Mouse (Mus musculus) midbrain, embryonic 16.5 days (tissue): ENCODE data around the gene Mapkapk3. TPM values are rescaled to one million over a fixed set of nuclear protein-coding genes. Genes with fewer than 3 reads are reported as not detected.

Experiments used
- ATAC-seq: fragments of 200-750 bp; cut with Nextera tagmentation; 2 replicates; pipeline ENCODE4 v1.8.0; 2017; ENCODE audit warnings: moderate TSS enrichment
- H3K27ac ChIP-seq: fragments of 300-500 bp; sonication (generic); 2 replicates; pipeline ENCODE4 v1.5.1; 2014; ENCODE audit warnings: mild to moderate bottlenecking, low read length, mixed read lengths
- H3K27me3 ChIP-seq: fragments of 300-500 bp; sonication (generic); 2 replicates; pipeline ENCODE4 v1.6.1; 2014; ENCODE audit warnings: low read depth, low read length, mixed read lengths; ENCODE audit not compliant: control insufficient read depth, insufficient read depth
- H3K36me3 ChIP-seq: fragments of 300-500 bp; sonication (generic); 2 replicates; pipeline ENCODE4 v1.6.1; 2014; ENCODE audit warnings: mild to moderate bottlenecking, low read length, moderate library complexity, mixed read lengths; ENCODE audit not compliant: control insufficient read depth, insufficient read depth
- H3K4me1 ChIP-seq: fragments of 300-500 bp; sonication (generic); 2 replicates; pipeline ENCODE4 v1.6.1; 2014; ENCODE audit warnings: mild to moderate bottlenecking, low read length, mixed read lengths; ENCODE audit not compliant: control insufficient read depth, insufficient read depth
- H3K4me2 ChIP-seq: fragments of 300-500 bp; sonication (generic); 2 replicates; pipeline ENCODE4 v1.6.1; 2014; ENCODE audit warnings: mild to moderate bottlenecking, low read length, mixed read lengths
- H3K4me3 ChIP-seq: fragments of 300-500 bp; sonication (generic); 2 replicates; pipeline ENCODE4 v1.5.1; 2014; ENCODE audit warnings: low read depth, mild to moderate bottlenecking, low read length, moderate library complexity, mixed read lengths
- H3K9ac ChIP-seq: fragments of 300-500 bp; sonication (generic); 2 replicates; pipeline ENCODE4 v1.6.1; 2014; ENCODE audit warnings: low read depth, low read length, mixed read lengths
- H3K9me3 ChIP-seq: fragments of 300-500 bp; sonication (generic); replicated peaks from 2 replicates; pipeline ENCODE4 v1.6.1; 2014; ENCODE audit warnings: mild to moderate bottlenecking, low read length, mixed read lengths; ENCODE audit not compliant: control insufficient read depth, poor library complexity, severe bottlenecking
- WGBS: fragments of 180-500 bp; shearing (Covaris S2); extraction: QIAGEN DNeasy Blood & Tissue Kit; methylation state at CpG from one replicate; pipeline ENCODE4 v1.1.7; 2014; 5-methylcytosine and 5-hydroxymethylcytosine counted together
- polyA plus RNA-seq: library from polyadenylated mRNA; unstranded; fragments of >200 nt; fragmentation: Nextera tagmentation; extraction: Ambion mirVana; gene quantifications from 2 replicates; pipeline ENCODE4 v1.2.1, GENCODE M21; 2015

Mapkapk3 gene
- polyA plus RNA-seq, 1 experiment from 2014 or later: 1.9 TPM

DNA sequence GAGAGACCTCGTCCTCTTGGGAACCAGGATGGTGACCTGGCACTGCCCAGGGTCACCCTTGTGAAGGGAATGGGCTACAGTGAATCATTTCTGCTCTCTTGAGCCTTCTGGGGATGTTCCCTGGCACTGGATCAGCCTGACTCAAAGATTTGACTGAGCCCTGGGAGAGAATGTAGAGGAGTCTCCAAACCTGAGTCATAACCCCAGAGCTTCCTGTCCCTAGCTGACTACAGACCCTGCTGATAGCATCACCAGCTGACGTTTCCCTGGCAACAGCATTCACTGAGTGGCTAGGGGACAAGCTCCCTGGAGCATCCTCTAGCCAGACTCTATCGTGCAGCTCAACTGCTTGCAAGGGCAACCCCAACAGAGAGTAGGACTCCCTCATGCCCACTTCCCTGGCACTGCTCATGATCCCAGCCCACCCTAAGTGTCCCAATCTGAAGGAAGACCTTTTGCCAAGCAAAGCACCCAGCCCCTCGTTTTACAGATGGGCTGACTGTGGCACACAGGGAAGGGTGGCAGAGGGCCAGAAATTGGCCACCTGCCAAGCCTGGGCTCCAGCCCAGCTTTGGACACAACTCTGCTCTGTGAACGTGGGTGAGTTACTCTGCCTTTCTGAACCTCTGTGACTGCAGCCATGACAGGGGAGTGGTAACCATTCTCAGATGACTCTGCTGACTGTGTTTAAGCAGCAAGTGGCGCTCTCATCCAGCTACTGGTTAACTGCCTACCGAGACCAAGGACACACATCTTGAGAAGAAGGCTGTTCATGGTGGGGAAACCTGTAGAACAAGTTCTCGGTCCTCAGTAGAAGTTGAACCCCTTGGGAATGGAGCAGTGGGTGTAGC lies 10.9 kb downstream of the Mapkapk3 start:
- Histone ChIP-seq H3K9ac (no peak overlapping the region), H3K4me3 (no peak overlapping the region), H3K27me3 (no peaks in the 10 kb centered on the region), H3K36me3 (no peaks in the 10 kb centered on the region), H3K27ac (no peak overlapping the region), H3K4me1 (peaks cover 9% of the 10 kb centered on the region; the same call in 1 of the 2 replicates), H3K9me3 (no peaks in the 10 kb centered on the region), H3K4me2 (no peak overlapping the region)
- WGBS: 53% methylated on average over 8 of the region's 8 CpGs
- peak; percentile 48; the same call in 1 of the 2 replicates for ATAC-seq

DNA sequence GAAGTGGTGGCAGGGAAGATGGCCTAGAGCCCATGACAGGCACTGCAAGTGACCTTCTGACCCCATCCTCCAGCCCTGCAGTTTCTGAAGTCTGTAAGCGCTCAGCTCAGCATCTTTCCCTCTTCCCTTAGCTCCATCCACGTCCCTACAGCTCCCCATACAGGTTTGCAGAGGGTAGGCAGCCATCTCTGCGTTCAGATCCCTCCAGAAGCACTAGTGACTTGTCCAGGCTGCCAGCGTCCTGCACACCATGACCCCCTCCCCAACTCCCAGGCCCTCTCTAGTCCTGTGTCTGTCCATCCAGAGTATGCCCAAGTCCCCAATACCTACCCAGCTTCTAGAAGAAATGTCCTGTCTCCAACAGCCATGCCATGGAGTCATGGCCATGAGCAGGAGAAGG lies 11.6 kb downstream of the Mapkapk3 start:
- Histone ChIP-seq H3K36me3 (no peaks in the 10 kb centered on the region), H3K9ac (no peak overlapping the region), H3K27ac (no peak overlapping the region), H3K4me3 (no peak overlapping the region), H3K4me2 (no peak overlapping the region), H3K27me3 (no peaks in the 10 kb centered on the region), H3K9me3 (no peaks in the 10 kb centered on the region), H3K4me1 (peaks cover 9% of the 10 kb centered on the region; the same call in 1 of the 2 replicates)
- no peak for ATAC-seq
- 48% methylated on average over 4 of the region's 4 CpGs for WGBS

DNA sequence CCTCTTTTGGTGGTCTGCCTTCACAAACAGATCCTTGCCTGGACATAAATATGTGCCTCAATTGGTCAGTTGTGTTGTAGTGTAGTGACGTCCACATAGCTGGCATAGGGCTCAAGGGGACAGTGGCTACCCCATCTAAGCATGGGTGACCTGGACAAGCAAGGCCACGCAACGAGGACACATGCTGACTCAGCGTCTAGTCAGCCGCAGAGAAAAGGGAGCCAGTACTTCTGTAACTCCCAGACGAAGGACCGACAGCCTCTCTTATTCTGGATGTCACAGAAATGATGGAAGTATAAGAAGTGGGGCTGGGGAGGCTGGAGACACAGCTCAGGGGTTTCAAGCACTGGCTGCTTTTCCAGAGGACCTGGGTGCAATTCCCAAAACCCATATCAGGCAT lies 12.1 kb downstream of the Mapkapk3 start:
- 84% methylated on average over 7 of the region's 7 CpGs for WGBS
- H3K4me2 ChIP-seq: no peak overlapping the region
- no peaks in the 10 kb centered on the region for H3K9me3 ChIP-seq
- no peak for ATAC-seq
- no peak overlapping the region for H3K4me3 ChIP-seq
- peaks cover 9% of the 10 kb centered on the region; the same call in 1 of the 2 replicates for H3K4me1 ChIP-seq
- no peak overlapping the region for H3K9ac ChIP-seq
- no peaks in the 10 kb centered on the region for H3K36me3 ChIP-seq
- no peaks in the 10 kb centered on the region for H3K27me3 ChIP-seq
- no peak overlapping the region for H3K27ac ChIP-seq

DNA sequence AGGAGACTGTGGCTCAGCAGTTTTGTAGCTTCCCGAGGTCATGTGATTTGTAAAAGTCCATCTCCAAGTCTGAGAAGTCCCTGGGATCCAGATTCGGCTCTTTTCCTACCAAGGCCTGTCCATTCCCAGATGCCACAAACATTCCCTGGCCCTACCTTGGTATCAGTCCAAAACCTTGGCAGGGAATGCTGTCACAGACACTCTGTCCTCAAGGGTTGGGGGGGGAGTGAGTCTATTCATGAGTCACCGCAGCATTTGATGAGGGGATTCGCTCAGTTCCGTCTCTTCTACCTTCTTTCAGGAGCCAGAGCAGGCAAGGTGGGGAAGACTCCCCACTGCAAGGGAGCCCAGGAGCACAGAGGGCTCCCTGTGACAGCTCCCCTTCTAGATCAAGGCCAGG lies 14.0 kb downstream of the Mapkapk3 start:
- no peak overlapping the region for H3K9ac ChIP-seq
- no peak overlapping the region for H3K4me2 ChIP-seq
- H3K9me3 ChIP-seq: no peaks in the 10 kb centered on the region
- H3K27me3 ChIP-seq: no peaks in the 10 kb centered on the region
- WGBS: 83% methylated on average over 5 of the region's 5 CpGs
- ATAC-seq: no peak
- H3K27ac ChIP-seq: no peak overlapping the region
- no peaks in the 10 kb centered on the region for H3K36me3 ChIP-seq
- H3K4me1 ChIP-seq: peaks cover 9% of the 10 kb centered on the region; the same call in 1 of the 2 replicates
- H3K4me3 ChIP-seq: no peak overlapping the region

DNA sequence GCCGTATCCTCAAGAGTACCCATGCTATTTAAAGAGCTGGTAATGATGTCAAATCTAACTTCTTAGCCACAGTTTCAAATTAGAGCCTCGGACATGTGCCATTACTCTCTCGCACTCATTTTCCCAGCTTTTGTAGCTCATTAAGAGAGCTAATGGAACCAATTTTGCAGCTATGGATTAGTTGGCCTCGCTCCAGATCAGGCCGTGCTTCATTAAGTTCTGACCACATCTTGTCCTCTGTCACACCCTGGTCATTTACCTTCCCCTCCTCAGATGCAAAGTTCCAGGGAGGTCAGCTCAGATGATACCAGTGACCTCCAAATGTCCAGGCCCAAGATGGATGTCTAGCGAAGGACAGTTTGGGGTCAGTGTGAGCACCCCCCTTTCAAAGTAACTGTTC lies 14.9 kb downstream of the Mapkapk3 start:
- no peaks in the 10 kb centered on the region for H3K36me3 ChIP-seq
- no peak overlapping the region for H3K9ac ChIP-seq
- H3K4me1 ChIP-seq: peaks cover 9% of the 10 kb centered on the region; the same call in 1 of the 2 replicates
- no peak overlapping the region for H3K4me3 ChIP-seq
- 76% methylated on average over 6 of the region's 6 CpGs for WGBS
- no peak overlapping the region for H3K27ac ChIP-seq
- no peaks in the 10 kb centered on the region for H3K9me3 ChIP-seq
- no peak for ATAC-seq
- no peak overlapping the region for H3K4me2 ChIP-seq
- H3K27me3 ChIP-seq: no peaks in the 10 kb centered on the region

DNA sequence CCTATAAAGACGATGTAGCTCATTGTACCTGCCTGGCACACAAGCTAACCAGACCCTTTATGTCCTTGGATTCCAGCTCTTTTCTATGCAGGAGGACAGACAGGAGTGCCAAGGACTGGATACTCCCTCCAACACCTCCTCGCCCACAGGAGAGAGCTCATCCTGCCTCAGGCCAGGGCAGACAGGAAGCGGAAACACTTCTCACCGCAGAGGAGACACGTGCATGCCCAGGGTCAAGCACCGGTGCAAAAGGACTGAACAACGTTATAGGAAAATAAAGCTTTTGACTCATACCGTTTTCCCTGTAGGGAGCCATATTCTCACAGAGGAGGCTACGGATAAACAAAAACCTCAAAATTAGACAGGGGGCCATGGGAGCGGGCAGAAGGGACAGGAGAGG lies 16.5 kb downstream of the Mapkapk3 start:
- ATAC-seq: no peak
- H3K27me3 ChIP-seq: no peaks in the 10 kb centered on the region
- no peak overlapping the region for H3K4me3 ChIP-seq
- WGBS: 72% methylated on average over 10 of the region's 10 CpGs
- H3K4me2 ChIP-seq: no peak overlapping the region
- H3K4me1 ChIP-seq: no peaks in the 10 kb centered on the region
- H3K9ac ChIP-seq: no peak overlapping the region
- no peaks in the 10 kb centered on the region for H3K9me3 ChIP-seq
- no peaks in the 10 kb centered on the region for H3K36me3 ChIP-seq
- H3K27ac ChIP-seq: no peak overlapping the region

DNA sequence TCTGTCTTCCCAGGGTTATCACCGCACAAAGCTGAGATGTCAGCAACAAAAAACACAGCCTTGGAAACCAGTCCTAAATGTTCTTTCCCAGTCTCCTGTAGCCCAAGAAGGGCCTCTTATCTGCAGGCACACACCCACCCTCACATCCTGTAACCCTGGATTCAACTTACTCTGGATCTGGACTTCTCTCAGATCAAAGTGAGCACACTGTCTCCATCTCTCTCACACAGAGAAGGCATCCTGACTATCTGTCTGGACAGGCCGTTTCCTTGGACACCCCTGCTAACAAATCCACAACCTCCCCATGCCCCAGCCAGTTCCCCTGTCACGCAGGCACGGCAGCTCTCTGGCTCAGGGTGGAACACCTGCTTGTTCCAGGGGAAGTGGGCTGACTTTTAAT lies 17.4 kb downstream of the Mapkapk3 start:
- Histone ChIP-seq H3K27me3 (no peaks in the 10 kb centered on the region), H3K9ac (no peak overlapping the region), H3K4me1 (no peaks in the 10 kb centered on the region), H3K9me3 (no peaks in the 10 kb centered on the region), H3K4me2 (no peak overlapping the region), H3K36me3 (no peaks in the 10 kb centered on the region), H3K4me3 (no peak overlapping the region), H3K27ac (no peak overlapping the region)
- ATAC-seq: no peak
- WGBS: 78% methylated on average over 4 of the region's 4 CpGs

DNA sequence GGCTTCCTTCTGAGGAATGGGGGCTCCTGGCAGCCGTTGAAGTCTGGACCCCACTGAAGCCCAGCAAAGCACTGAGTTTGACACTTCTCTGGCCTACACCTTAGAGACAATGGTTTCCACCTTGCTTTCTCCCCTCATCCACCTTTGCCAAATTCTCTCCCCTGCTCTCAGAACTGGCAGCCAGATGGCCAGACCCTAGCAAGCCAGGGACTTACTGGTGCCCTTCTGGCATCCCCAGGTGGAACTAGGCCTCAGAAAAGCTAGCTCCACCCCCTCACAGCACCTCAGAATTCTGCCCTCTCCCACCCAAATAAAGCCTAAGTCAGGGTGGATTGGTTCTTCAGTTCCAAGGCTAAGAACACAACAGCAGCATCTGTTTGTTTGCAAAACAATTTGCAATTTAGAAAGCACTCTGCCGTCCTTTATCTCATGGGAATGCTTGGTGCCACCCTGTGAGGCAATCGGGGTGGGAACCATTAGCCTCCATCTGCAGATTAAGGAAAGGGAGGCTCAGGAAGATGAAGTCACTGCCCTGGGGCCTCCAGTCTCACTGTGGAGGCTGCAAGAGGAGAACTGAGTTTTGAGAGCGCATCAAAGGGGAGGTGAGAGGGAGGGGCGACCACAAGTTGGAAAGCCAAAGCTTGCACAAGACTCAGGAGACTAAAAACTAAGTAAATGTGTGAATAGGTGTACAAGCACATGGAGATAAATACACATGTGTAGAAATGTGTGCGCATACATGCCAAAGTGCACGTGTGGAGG lies 18.3 kb downstream of the Mapkapk3 start:
- Histone ChIP-seq H3K4me2 (no peak overlapping the region), H3K4me3 (no peak overlapping the region), H3K27ac (no peak overlapping the region), H3K36me3 (no peaks in the 10 kb centered on the region), H3K4me1 (no peaks in the 10 kb centered on the region), H3K9ac (no peak overlapping the region), H3K27me3 (no peaks in the 10 kb centered on the region), H3K9me3 (no peaks in the 10 kb centered on the region)
- 73% methylated on average over 7 of the region's 7 CpGs for WGBS
- ATAC-seq: no peak

DNA sequence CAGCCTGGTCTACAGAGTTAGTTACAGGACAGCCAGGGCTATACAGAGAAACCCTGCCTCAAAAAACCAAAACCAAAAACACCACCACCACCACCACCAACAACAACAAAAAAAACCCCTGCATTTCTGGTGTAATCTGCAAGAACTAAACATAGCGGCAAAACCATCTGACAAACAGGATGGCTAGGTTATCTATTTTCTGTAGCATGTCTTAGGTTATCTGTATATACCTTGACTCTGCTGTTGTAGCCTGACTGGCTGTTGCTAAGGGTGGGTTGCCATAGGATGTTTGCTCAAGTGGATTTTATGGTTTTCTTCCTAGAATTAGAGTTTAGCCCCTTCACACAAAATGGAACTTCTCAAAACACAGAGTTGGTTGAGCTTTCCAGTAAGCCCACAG lies 19.9 kb downstream of the Mapkapk3 start:
- H3K27me3 ChIP-seq: no peaks in the 10 kb centered on the region
- no peak overlapping the region for H3K9ac ChIP-seq
- no peaks in the 10 kb centered on the region for H3K36me3 ChIP-seq
- no peak overlapping the region for H3K4me3 ChIP-seq
- no peaks in the 10 kb centered on the region for H3K4me1 ChIP-seq
- H3K9me3 ChIP-seq: no peaks in the 10 kb centered on the region
- WGBS: 100% methylated on average over 1 of the region's 1 CpGs
- no peak overlapping the region for H3K4me2 ChIP-seq
- H3K27ac ChIP-seq: no peak overlapping the region
- no peak for ATAC-seq
